Mouse (Mus musculus) left cerebral cortex, postnatal 4 days (tissue): ENCODE data around the gene Gdi1. TPM values are rescaled to one million over a fixed set of nuclear protein-coding genes. Genes with fewer than 3 reads are reported as not detected.

Experiments used
- DNase-seq: peaks from one replicate; pipeline ENCODE4 v3.0.0-alpha.2; 2022
- intact Hi-C: fragments of 180-260 bp; cut with DNase I; formaldehyde crosslinking; loops from one replicate; pipeline ENCODE4 v1.15.1; 2025
- total RNA-seq, 2 experiments: library from RNA; stranded (reverse); gene quantifications; 2 replicates each; pipeline ENCODE4 v1.2.3; 2021

Gdi1 gene
- 100 to 1,000 TPM; 745 to 773 TPM for total RNA-seq

- peak; percentile 70 for DNase-seq
- intact Hi-C loops = loop anchor here (5.0 kb wide), 1 partner anchor 33 kb away; the partner anchor contains the start of gene Rpl10
Observed at GRCm38 (mm10) chrX:74304867-74305700, at the start of gene Gdi1. Gdi1 (plus strand) TSS chrX:74304998.

GRCm38 (mm10) chrX:74257746-74258145 is 47.1 kb upstream of the Gdi1 start:
- no peak for DNase-seq
- intact Hi-C loops = no loop called here

GRCm38 (mm10) chrX:74269736-74270061 is 35.1 kb upstream of the Gdi1 start:
- DNase-seq = no peak
- intact Hi-C loops = loop anchor here (5.0 kb wide), 1 partner anchor 38 kb away; no protein-coding TSS in a partner anchor

- intact Hi-C loops = loop anchor here (5.0 kb wide), 1 partner anchor 37 kb away; no protein-coding TSS in a partner anchor
- DNase-seq = peak; percentile 91
Observed at GRCm38 (mm10) chrX:74270062-74270901, 34.5 kb upstream of the Gdi1 start, which contains the start of gene Rpl10. Rpl10 (plus strand) TSS chrX:74270812.

- intact Hi-C loops = loop anchor here (5.0 kb wide), 1 partner anchor 36 kb away; no protein-coding TSS in a partner anchor
- DNase-seq = no peak
Observed at GRCm38 (mm10) chrX:74270902-74271551, 33.8 kb upstream of the Gdi1 start.

GRCm38 (mm10) chrX:74273422-74274322 is 31.1 kb upstream of the Gdi1 start:
- no peak for DNase-seq
- intact Hi-C loops = loop anchor here (5.0 kb wide), 1 partner anchor 34 kb away; no protein-coding TSS in a partner anchor

GRCm38 (mm10) chrX:74277916-74278315 is 26.9 kb upstream of the Gdi1 start:
- intact Hi-C loops = no loop called here
- no peak for DNase-seq

GRCm38 (mm10) chrX:74281041-74281731 is 23.6 kb upstream of the Gdi1 start:
- intact Hi-C loops = no loop called here
- DNase-seq = no peak

GRCm38 (mm10) chrX:74281732-74282394 is 22.9 kb upstream of the Gdi1 start, which contains the start of the genes Taz and Dnase1l1:
Taz (plus strand) TSS chrX:74281912.
Dnase1l1 (minus strand) TSS chrX:74282337.
- intact Hi-C loops = no loop called here
- DNase-seq = peak; percentile 63

- peak; percentile 86 for DNase-seq
- intact Hi-C loops = no loop called here
Observed at GRCm38 (mm10) chrX:74282395-74283091, 22.3 kb upstream of the Gdi1 start.

- intact Hi-C loops = no loop called here
- DNase-seq = no peak
Observed at GRCm38 (mm10) chrX:74283092-74283437, 21.7 kb upstream of the Gdi1 start.

GRCm38 (mm10) chrX:74293431-74293830 is 11.4 kb upstream of the Gdi1 start:
- intact Hi-C loops = no loop called here
- no peak for DNase-seq

GRCm38 (mm10) chrX:74296538-74297448 is 8.0 kb upstream of the Gdi1 start, which contains the start of gene Atp6ap1:
Atp6ap1 (plus strand) TSS chrX:74297097.
- intact Hi-C loops = no loop called here
- peak; percentile 94 for DNase-seq

GRCm38 (mm10) chrX:74298348-74298747 is 6.5 kb upstream of the Gdi1 start:
- DNase-seq = no peak
- intact Hi-C loops = no loop called here

- intact Hi-C loops = no loop called here
- DNase-seq = no peak
Observed at GRCm38 (mm10) chrX:74299721-74300120, 5.1 kb upstream of the Gdi1 start.

GRCm38 (mm10) chrX:74312540-74313464 is 8.0 kb downstream of the Gdi1 start, which contains the start of gene Fam50a:
Fam50a (plus strand) TSS chrX:74313033.
- intact Hi-C loops = no loop called here
- DNase-seq = peak; percentile 88
